14 mouse cellular contexts compared by ENCODE assay signal in the genomic region with DNA sequence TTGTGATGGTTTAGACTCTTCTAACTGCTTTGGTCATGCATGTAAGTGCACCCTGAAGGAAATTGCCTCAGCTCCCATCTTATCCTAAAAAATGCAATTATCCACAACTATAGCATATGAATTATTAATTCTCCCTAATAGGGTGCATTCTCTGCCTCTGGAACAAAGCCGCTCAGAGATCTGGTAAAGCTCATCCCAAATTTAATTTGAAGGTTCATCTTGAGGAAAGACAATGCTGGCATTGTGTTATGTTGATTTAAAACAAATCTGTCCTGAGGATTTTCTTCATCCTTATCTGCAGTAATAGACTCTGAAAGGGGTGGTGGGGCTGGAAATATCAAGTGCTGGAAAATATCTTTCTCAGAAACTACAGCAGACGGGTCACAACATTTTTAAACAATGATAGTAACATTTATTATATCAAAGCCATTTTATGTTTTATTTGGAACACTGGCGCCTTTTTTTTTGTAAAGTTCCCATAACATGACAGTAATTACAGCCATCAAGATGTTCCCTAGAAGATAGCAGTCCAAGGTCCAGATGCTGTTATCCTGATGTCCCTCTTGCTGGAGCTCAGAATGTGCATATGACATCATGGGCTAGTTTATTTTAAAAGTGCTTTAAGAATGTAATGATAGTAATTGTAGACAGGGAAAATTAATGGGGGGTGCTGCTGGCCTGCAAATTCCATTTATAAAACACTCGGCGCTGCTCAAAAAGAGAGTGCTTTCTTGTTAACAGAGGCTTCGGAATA.
"Had no signal": no experiment of that assay in that cellular context is flagged by ENCODE, and none has a peak within 500 bp of the region (broad histone marks: within the 10 kb centered on the region; RNA-seq: fewer than 3 reads in every experiment).

No protein-coding gene starts in this region.

- H3K4me1 ChIP-seq: hindbrain, embryonic 15.5 days; midbrain, embryonic 10.5 days had no signal

- H3K27ac ChIP-seq: hindbrain, embryonic 15.5 days; layer of hippocampus, adult 2 months; limb, embryonic 13.5 days; midbrain, embryonic 10.5 days; neural tube, embryonic 15.5 days had no signal

- H3K4me3 ChIP-seq: hindbrain, embryonic 15.5 days; layer of hippocampus, adult 2 months; limb, embryonic 13.5 days; midbrain, embryonic 10.5 days; myocyte; neural tube, embryonic 15.5 days had no signal

- H3K27me3 ChIP-seq: hindbrain, embryonic 15.5 days; neural tube, embryonic 15.5 days had no signal

- H3K9me3 ChIP-seq: hindbrain, embryonic 15.5 days; limb, embryonic 13.5 days; midbrain, embryonic 10.5 days; neural tube, embryonic 15.5 days had no signal

- H3K4me2 ChIP-seq: hindbrain, embryonic 15.5 days; limb, embryonic 13.5 days; liver, embryonic 11.5 days; neural tube, embryonic 15.5 days had no signal

- DNase-seq: kidney, adult 8-10 months; kidney, postnatal 36 days; left cerebral cortex, postnatal 4 days; midbrain, embryonic 14.5 days; right cerebral cortex, postnatal 14 days; thymus, adult 2 months; thymus, postnatal 36 days had no signal

- H3K36me3 ChIP-seq: hindbrain, embryonic 15.5 days; limb, embryonic 13.5 days; midbrain, embryonic 10.5 days; neural tube, embryonic 15.5 days had no signal

- H3K9ac ChIP-seq: hindbrain, embryonic 15.5 days; limb, embryonic 13.5 days; neural tube, embryonic 15.5 days had no signal
